Mouse (Mus musculus) lung, postnatal 10 days (tissue): ENCODE measurements around the gene Ankrd44.
A peak's percentile ranks its signal among the peaks of the same experiment; 100 is the strongest.

Experiments
- DNase-seq: peaks from one replicate; pipeline ENCODE4 v3.0.0; 2021

Ankrd44 gene

DNA sequence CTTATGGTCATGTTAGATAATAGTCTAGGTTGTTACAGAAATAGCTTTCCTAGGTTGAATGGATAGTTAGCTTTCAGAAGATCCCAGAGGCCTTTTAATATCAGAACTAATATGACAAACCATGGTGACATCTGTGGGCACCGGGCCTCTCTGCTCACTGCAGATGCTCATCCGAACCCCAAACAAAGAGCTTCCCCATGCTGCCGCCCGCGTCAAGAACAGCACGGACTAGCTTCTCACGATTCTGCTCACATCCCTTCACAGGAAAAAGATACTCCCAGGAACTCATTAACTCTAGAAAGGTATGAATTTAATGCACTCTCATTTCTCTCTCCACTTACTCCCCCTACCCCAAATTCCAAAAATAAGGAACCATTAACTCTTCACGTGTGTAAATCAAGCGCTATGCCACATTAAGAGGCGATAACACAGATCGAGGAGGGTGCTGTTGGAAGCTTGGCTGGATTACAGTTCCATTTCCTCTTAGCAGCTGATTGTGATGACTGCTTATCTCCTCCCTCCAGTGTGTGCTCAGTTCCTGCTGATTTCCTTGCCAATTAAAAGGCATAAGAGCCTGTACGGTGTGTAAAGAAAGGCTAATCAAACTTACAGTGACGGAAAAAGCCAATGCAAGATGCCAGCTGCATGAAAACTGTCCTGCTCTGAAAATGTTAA, 235.8 kb downstream of the Ankrd44 start:
- peak; percentile 40 for DNase-seq

DNA sequence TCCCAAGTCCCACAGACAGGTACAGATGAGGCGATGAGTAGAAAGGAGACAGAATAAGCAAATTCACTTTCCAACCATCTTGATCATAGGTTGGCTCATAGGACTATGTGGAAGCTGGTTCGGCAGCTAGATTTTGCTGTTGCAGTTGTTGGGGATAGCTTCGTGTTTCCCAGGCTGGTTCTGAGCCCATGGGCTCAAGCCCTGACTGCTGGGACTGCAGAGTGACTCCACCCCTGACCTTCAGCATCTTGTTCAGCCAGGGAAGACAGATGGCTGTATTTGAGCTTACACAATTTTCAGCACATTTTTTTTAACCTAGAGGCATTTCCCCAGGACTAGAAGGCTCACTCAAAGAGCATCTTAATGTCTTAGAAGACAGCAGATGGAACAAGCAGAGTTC, 237.7 kb downstream of the Ankrd44 start:
- DNase-seq, result no peak

DNA sequence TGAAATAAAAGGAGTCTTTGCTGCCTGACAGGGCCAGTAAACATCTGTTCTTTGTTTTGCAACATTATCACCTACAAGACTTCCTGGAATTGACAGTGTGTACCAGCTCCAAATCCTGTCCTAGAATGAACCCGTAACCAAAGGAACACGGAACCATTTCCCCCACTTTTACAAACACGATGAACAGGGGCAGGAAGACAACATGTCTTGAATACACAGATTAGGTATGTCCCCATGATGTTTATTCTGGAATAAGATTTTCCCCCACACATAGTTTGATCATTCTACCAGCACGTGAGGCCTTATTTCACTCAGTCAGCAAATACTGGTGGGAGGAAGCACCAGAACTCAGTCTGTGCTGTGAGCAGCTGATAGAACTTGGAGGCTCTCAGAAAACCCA, 241.9 kb downstream of the Ankrd44 start:
- peak; percentile 64 for DNase-seq

DNA sequence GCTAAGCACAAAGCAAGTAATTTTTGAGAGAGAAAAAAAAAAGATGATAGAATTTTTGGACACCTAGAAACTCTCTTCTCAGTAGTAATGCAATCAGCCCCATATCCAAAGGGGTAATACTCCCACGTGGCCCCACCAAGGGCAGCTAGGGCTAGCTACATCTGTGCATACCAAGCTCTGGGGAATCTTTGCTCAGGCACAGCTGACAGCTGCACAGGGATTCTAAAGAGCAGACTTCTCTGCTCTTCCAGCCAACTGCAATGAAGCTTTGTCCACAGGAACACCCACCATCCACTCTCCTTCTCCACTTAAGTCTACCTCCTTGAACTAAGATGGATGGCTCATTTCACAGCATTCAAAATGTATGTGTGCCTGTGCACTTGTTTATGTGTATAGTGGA, 246.6 kb downstream of the Ankrd44 start:
- DNase-seq, result no peak

DNA sequence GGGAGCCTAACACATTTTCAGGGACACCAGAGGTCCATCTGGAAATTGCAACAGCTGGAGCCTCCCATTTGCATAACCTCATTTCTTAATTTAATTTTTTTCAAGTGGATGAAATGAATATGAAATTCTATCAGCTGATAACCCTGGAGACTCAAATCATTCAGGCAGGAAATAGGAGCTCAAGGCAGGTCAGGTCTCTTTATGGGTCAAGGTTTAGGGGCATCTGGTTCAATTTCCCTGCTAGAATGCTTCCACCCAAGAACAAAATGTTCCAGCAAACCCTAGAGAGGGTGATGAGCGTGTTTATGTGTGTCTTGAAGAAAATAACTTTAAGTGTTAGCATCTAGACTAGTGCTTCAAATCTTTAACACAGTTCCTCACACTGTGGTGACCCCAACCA, 248.2 kb downstream of the Ankrd44 start:
- no peak for DNase-seq

DNA sequence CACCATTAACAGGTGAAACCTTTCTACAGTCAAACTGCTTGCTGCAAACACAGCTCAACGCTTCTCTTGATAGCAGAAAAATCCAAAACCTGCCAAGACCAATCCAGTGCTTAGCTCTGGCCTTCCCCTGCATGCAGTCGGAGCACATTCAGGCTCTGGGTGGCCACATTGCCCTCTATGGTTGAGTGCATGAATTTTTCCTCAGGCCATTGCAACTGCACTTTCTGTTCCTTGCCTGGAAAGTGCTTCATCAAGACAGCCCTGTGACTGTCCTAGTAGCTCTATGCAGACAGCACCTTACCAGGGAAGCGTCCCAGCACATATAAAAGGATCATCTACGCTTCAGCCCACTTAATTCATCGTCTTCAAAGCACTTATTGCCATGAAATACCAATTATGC, 250.7 kb downstream of the Ankrd44 start:
- no peak for DNase-seq

DNA sequence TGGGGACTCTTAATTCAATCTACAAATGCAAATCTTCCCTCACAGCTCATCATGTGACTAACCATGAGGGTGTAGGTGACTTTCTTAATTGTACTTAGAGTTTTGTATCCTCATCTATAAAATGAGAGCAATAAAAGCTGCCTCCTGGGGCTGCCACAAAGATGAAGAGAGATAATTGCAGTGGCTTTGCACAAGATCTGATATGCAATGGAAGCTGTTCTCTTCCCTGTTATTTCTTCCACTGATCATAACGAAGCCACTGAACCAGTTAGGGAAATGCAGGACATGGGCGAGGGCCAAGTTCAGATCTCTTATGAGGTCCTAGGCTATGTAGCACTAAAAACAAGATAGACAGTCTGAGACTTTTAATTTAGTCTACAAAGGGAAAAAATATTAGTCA, 258.2 kb downstream of the Ankrd44 start:
- DNase-seq, result no peak

DNA sequence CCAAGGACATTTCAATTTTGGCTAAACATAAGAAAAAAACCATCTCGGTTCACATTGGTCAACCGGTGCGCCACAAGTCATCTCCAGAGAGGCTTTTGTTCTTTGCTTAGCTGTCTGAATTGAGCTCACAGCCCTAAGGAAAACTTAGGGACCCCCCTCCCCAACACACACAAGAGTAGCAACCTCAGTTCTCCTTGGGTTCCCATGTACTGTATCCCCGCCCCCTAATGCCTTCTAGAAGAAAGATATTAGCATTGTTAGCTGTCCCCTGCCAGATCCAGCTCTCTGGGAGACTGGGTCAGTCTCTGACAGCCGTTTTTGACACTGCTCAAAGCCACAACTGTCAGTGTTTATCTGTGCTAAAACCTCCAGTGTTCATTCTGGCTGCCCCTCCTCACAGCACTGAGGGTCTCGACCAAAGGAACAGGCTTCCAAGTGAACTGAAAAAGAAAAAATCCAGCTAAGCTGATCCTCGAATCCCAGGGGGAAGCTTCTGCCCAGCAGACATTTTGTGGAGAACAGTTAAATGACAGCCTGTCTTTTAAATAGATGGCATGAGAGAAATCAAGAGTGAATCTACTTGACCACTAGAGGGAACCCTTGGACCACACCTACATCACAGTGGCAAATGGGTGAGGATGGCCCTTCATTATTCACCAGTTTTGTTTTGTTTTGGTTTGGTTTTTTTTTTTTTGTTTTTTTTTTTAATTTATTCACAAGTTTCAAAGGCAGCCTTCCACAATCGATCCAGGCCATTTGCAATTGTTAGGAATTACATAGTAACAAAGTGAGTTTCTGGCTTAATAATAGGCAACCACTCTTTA, 260.4 kb downstream of the Ankrd44 start:
- DNase-seq, result peak; percentile 77

DNA sequence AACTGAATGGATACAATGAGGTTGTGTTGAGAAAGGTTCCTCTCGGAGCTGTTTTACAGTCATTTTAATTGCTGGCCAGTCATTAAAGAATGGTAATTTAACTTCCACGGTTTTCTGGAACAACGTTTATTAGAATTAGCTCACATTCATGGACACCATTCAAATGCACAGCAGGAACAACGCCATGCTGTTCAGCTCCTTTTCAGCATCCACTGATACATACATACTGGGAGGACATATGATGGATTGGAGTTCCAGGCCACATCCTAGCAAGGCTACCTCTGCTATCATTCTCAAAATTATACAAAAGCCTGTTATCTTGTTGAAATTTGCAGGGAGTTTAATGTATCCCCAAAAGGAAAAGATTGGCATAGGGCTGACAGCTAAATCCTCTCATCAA, 261.1 kb downstream of the Ankrd44 start:
- DNase-seq, result no peak

DNA sequence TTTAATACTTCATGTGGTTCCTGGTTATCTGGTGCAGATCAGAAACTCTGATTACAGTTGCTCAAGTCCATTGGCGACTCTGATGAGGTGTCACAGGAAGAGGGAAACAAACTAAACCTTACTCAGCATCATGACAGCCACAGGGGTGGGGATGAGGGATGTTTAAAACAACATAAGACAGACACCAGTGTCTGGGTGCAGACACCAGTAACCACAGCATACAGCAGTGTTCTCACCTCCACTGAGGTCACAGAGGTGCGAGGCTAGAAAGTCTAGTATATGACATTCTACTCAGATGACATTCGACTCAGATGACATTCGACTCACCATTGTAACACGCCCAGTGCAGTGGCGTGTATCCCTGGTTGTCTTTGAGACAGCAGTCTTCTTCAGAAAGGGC, 265.5 kb downstream of the Ankrd44 start:
- DNase-seq, result no peak

DNA sequence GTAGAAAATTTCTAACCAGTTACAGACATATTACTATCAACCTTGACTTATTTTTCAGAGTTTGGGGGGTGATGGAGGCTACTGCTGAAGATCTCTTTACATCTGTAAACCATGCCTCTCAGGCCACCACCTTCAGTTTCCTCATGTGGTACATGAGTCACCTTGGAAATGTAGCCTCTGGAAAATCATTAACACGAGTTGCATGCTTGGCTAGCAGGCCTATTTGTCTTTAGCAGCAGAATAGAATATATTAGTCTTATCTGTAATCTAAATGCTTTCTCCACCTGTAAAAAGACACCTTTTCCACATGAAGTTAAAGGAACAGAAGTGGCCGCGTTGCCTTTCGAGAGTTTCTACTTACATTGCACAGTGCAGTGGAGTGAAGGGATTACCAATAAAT, 267.6 kb downstream of the Ankrd44 start:
- DNase-seq, result no peak

DNA sequence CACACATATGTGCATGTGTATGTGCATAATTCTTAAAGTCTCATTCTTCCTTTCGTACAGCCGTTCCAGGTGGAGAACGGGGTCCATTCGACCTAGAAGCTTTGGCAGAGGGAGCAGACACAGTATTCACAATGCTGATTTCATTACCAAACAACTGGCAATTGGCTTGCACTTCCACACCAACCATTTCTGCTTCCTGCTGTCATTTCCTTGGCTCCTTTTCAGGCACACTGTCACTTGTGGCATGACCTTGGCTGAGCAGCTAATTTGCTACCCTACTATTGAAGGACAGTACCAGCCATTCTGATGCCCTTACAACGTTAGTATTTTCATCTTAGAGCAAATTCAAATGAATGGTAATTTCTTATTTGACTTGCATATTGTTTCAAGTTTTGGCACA, 277.9 kb downstream of the Ankrd44 start:
- no peak for DNase-seq

DNA sequence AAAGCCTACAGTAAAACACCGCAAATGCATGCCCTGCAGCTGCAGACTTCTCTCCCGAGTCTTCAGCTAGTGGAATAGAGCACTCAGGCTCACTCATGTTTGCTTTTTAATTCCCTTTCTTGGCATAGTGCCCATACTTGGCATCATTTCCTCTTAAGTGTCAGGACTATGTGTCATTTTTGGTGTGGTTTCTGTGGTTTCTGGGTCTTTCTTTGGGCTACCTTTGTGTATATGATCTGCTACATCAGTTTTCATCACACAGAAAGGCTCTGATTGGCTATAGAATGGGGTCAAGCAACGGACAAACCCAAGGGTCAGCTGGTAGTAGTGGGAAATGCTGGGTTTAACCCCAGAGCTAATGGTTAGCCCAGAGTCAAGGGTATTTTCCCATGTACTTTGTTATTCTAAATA, 278.8 kb downstream of the Ankrd44 start:
- peak; percentile 62 for DNase-seq

DNA sequence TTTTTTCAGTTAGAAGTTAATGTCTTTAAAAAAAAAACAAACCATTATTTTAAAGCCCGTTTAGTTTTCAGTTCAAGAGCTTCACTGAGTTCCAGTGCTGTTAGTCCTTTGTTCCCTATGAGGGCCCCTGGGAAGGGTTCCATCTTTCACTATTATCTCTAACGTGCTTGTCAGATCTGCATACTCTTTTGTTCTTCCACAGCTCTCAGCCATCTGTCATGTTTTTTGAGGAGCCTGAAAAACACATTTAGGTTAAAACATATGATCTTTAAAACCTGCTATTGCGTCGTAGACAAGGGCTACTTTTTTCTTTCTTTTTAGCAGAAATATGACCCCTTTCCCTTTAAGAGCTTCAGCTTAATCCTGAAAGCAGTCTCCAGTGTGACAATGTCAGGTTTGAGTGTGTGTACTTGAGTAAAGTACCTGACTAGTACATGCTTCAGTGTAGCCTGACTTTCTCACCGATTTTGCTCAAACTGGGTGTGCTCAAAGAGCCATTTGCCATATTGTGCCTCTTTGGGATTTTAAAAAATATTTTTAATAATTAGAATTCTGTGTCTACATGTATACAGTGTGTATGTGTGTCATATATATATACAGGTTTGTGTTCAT, 285.9 kb downstream of the Ankrd44 start:
- no peak for DNase-seq

DNA sequence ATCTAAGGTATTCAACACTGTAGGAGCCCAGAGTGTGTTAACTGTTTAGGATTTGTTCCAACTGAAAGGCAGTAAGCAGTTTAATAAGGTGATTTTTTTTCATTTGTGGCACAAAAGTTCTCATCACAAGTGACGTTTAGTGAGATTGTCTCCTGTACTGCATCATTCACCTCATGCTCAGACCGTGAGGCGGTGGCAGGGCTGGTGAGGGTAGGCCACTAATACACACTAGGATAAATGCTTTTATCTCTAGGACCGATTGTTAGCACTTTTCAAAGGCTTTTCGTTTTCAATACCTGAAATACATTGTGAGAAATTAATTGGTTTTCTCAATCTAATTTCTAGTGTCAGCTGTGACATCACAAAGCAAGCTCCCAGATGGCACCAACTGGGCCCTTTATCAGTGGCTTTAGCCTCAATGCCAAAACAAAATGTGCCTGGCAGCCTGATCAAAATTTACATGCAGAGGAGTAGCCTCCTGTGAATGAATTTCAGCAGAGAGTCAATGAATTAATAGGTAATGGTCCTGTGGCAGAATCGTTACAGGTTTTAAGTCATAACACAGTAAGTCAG, 286.6 kb downstream of the Ankrd44 start:
- DNase-seq, result no peak

DNA sequence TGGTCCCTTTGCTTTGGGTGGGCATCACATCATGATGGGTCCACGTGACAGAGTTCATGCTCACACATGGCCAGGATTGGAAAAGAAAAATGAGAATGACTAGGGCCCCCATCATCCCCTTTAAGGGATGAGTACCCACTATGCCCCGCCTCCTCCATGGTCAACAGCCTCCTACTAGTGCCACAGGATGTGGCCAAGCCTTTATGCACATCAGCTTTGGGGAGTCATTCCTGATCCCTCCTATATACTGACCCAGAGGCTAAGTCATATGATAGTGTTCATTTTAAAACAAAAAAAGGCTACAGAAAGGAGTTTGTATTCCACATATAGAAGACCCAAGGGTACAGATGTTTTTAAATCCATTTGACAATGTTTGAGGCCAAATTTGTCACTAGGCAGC, 287.1 kb downstream of the Ankrd44 start:
- no peak for DNase-seq

DNA sequence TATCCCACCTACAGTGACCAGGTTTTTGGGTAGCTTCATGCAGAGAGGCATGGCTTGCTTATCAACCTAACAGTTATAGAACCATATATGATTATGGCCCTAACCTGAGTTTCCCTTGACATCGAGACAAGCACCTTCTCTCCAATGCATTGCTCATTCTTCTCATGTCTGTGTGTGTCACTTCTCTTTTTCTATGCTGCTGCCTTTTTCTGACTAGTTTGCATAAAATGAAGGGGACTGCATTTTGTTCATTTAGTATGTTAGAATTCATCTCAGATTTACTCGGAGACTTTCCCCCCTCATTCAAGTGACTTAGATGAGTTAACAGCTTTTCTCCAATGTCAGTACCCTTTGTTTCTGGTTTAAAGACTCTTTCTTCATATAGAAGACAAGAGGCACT, 288.8 kb downstream of the Ankrd44 start:
- no peak for DNase-seq

DNA sequence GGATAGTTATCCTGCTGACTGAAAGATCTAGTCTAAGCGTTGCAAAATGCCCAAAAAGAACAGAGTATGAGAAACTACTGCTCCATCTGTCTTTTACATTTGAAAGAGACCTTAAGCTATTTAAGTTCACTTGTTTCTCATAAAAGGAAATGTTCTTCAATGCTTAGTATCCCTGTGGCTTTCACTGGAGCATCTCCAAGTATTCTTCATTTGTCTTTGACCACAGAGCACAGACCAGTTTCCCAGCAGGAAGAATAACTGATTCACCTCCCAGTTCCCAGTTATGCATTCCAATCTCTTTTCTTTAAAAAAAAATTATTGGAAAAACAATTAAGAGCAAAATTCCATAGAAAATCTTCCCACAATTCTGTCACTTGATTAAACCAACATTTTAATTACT, 297.1 kb downstream of the Ankrd44 start:
- no peak for DNase-seq

DNA sequence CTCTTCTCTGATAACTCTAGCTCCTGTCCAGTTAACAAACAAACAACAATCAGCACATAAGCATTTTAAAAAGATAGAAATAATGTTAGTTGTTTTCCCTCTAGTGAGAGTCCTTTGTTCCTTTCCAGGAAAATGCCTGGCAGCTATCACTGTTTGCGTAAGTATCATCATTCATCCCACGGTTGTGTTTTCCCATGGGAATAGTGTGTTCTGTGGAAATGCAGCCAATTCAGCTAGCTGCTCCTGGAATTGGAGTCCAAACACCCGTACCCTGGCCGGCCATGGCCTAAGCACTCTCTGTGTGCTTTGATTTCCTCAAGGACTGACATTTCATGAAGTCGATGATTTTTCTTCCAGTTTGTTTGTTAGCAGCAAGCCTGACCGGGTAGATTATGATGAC, 311.2 kb downstream of the Ankrd44 start:
- DNase-seq, result peak; percentile 52

DNA sequence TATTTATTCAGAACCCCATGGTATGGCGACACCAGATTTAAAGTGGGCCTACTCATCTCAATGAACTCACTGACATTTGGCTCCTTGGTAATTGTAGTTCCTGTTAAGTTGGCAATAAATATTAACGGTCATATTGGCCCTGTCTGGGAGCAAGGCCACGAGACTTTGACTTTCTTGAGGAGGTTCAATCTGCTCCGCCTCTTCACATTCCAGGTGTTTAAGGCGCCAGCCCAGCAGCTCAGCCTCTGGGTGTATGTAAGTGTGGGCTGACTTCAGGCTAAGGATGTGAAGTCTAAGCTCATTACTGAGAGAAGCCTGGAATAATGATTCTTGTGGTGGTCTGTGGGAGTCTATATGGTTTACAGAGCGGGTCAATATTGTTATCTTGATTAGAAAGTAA, 313.8 kb downstream of the Ankrd44 start:
- DNase-seq, result no peak

DNA sequence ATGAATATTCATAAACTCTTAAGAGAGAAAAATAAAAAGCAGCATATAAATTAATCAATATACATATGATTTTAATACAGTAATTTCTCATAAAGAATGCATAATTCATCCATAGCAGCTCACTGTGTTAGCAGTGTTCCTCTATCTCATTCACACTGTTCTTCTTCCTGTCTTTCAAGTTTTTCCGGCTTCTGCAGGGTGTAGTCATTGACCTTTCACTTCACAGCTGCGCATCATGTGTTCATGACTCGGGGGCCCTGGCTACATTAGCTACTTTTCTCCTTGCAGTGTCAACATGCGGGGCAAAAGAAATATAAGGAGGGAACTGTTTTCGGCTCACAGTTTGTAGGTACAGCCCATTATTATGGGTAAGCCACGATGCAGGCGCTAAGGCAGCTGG, 314.3 kb downstream of the Ankrd44 start:
- no peak for DNase-seq

DNA sequence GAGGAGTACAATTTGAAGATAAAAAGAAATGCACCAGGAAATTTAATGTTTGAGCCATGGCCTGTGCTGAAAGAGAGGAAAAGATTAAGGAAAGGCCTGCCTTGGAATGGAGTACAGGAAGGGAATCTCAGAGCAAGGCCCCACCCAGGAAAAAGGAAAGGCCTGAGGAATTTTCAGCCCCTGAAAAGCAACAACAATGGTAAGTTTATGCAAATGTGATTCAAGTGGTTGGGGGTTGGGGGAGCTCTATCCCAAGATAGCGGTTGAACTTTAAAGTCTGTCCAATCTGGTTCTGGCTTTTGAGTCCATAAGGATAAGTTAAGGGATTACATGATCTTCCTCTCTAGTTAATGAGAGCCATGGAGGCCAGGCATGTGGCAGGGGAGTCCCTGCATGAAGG, 319.3 kb downstream of the Ankrd44 start:
- peak; percentile 19 for DNase-seq

DNA sequence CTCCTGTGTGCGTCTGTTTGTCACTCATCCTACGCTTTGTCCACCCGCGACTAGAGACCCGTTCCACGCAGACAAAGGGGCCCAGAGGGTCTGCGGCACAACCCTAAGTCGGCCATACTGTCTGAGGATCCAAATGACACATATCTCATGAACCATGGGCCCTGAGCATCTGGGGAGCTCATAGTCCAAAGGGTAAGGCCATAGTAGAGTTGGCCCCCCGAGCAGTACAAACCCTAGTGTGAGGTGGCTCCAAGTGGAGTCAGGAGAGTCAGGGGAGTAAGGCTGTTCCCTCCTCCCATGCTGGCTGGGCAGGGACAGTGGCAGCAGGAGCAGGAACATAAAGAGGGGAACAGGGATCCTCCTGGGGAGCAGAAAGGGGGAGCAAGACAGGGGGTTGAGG, 324.5 kb downstream of the Ankrd44 start:
- DNase-seq, result no peak

DNA sequence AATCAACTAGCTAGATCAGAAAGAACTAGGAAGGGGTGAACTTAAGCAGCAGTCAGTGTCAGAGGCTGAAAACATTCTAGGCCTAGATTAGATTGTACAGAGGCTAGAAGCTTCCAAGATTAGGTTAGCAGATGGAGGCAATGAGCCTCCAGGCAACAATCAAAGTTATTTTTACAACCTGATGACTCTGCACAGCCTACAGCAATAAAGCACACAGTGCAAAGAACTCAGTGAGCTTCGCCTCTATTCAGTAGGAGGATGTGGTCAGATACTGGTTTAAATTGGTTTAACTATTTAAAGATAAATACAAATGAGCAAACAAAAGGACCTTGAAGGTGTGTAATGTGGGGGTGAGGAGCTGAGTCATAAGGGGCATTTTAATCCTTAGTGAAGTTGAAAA, 325.9 kb downstream of the Ankrd44 start:
- DNase-seq, result no peak
